Mouse (Mus musculus) stomach, embryonic 14.5 days (tissue): ENCODE measurements around the gene Eif4a3. TPM values are rescaled to one million over a fixed set of nuclear protein-coding genes. Genes with fewer than 3 reads are reported as not detected.
"Not testable (repeated sequence)": the region's sequence is repeated elsewhere in the genome, so short reads cannot be mapped to it uniquely, and the experiment has no call there.

Experiments used
- ATAC-seq: fragments of 200-750 bp; cut with Nextera tagmentation; 2 replicates; pipeline ENCODE4 v1.8.0; 2017; ENCODE audit warnings: low read depth, moderate TSS enrichment; ENCODE audit not compliant: insufficient number of reproducible peaks, insufficient read depth, low FRiP score
- H3K27ac ChIP-seq: fragments of 300-500 bp; sonication (generic); 2 replicates; pipeline ENCODE4 v1.5.1; 2014; ENCODE audit warnings: mild to moderate bottlenecking, low read length, moderate library complexity, mixed read lengths
- H3K27me3 ChIP-seq: fragments of 300-500 bp; sonication (generic); 2 replicates; pipeline ENCODE4 v1.6.1; 2014; ENCODE audit warnings: low read length, control low read depth, mixed read lengths; ENCODE audit not compliant: control insufficient read depth, insufficient read depth
- H3K36me3 ChIP-seq: fragments of 300-500 bp; sonication (generic); 2 replicates; pipeline ENCODE4 v1.6.1; 2014; ENCODE audit warnings: mild to moderate bottlenecking, control low read depth, low read length, moderate library complexity, mixed read lengths; ENCODE audit not compliant: control insufficient read depth, insufficient read depth
- H3K4me1 ChIP-seq: fragments of 300-500 bp; sonication (generic); 2 replicates; pipeline ENCODE4 v1.6.1; 2014; ENCODE audit warnings: low read length, control low read depth, mixed read lengths; ENCODE audit not compliant: control insufficient read depth, insufficient read depth
- H3K4me2 ChIP-seq: fragments of 300-500 bp; sonication (generic); replicated peaks from 2 replicates; pipeline ENCODE4 v1.6.1; 2014; ENCODE audit warnings: low read depth, low read length, control low read depth
- H3K4me3 ChIP-seq: fragments of 300-500 bp; sonication (generic); 2 replicates; pipeline ENCODE4 v1.5.1; 2014; ENCODE audit warnings: low read depth, low read length, control low read depth
- H3K9ac ChIP-seq: fragments of 300-500 bp; sonication (generic); replicated peaks from 2 replicates; pipeline ENCODE4 v1.6.1; 2014; ENCODE audit warnings: low read depth, mild to moderate bottlenecking, control low read depth, low read length, moderate library complexity, mixed read lengths
- H3K9me3 ChIP-seq: fragments of 300-500 bp; sonication (generic); 2 replicates; pipeline ENCODE4 v1.6.1; 2016; ENCODE audit warnings: low read depth, low read length, control low read depth; ENCODE audit not compliant: control insufficient read depth
- WGBS: fragments of 180-500 bp; shearing (Covaris S2); extraction: QIAGEN DNeasy Blood & Tissue Kit; methylation state at CpG from one replicate; pipeline ENCODE4 v1.1.7; 2014; 5-methylcytosine and 5-hydroxymethylcytosine counted together
- polyA plus RNA-seq: library from polyadenylated mRNA; unstranded; fragments of >200 nt; fragmentation: Nextera tagmentation; extraction: Ambion mirVana; gene quantifications from 2 replicates; pipeline ENCODE4 v1.2.1, GENCODE M21; 2014

The Eif4a3 gene
- polyA plus RNA-seq, 1 experiment from 2014 or later, result 363 TPM

DNA sequence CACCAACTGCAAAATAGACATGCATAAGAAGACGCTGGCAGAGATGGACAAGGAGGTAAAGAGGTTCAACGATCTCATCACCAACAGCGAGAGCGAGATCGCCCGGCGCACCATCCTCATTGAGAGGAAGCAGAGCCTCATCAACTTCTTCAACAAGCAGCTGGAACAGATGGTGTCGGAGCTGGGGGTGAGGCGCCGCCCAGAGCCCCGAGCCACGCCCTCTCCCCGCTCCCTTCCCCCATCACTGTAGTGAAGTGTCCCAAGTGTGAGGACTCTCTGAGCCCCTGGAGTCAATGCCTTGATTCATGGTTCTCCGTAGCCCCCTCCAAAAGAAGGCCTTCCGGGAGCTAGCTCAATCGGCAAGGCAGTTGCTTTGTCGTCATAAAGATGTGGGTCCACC is 48.9 kb downstream of the Eif4a3 start:
- Histone ChIP-seq H3K4me1 (0 out of 2 replicates have a peak, but pooled peaks cover 4% of the 10 kb centered on the region), H3K9ac (no peak overlapping the region), H3K36me3 (no peaks in the 10 kb centered on the region), H3K9me3 (no peaks in the 10 kb centered on the region), H3K4me3 (no peak overlapping the region), H3K27ac (no peak overlapping the region), H3K27me3 (no peaks in the 10 kb centered on the region), H3K4me2 (no peak overlapping the region)
- no peak for ATAC-seq
- 42% methylated on average over 17 of the region's 17 CpGs for WGBS

DNA sequence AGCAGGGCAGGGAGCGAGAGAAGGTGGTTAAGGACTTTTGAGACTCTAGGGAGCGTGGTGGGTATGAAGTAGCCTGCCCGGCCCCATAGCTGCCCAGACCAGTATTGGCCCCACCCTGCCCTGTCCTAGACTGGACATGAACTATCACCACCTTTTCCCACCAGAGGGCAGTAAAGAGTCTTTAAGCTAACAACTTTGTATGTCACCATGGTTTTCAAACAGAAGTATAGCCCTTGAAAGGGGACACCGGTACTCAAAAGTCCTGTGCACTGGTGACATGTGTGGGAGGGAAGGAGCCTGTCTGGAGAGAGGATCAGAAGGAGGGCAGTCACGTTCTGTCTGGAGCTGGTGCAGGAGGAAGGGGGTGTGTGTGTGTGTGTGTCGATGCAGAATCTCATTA is 50.9 kb downstream of the Eif4a3 start:
- no peaks in the 10 kb centered on the region for H3K9me3 ChIP-seq
- H3K9ac ChIP-seq, result no peak overlapping the region
- H3K4me2 ChIP-seq, result no peak overlapping the region
- ATAC-seq, result peak; percentile 62; the same call in 1 of the 2 replicates
- no peaks in the 10 kb centered on the region for H3K36me3 ChIP-seq
- WGBS, result 25% methylated on average over 6 of the region's 6 CpGs
- no peak overlapping the region for H3K27ac ChIP-seq
- H3K4me1 ChIP-seq, result 0 out of 2 replicates have a peak, but pooled peaks cover 4% of the 10 kb centered on the region
- H3K27me3 ChIP-seq, result no peaks in the 10 kb centered on the region
- H3K4me3 ChIP-seq, result no peak overlapping the region

DNA sequence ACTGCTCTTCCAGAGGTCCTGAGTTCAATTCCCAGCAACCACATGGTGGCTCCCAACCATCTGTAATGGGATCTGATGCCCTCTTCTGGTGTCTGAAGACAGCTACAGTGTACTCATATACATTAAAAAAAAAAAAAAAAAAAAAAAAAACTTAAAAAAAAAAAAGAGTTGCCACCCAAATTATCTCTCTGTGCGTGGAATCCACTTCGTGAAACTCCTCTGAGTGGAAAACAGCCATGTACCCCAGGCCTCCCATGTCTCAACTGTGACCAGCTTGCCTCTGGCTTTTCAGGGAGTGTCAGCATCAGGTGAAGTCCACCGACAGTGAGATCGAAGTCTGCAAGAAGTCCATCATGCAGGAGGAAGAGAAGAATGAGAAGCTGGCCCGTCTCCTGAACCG is 54.3 kb downstream of the Eif4a3 start:
- H3K4me3 ChIP-seq, H3K9me3 ChIP-seq, H3K9ac ChIP-seq, H3K4me1 ChIP-seq, ATAC-seq, H3K4me2 ChIP-seq, H3K36me3 ChIP-seq, H3K27ac ChIP-seq, H3K27me3 ChIP-seq: not testable (repeated sequence)
- WGBS, result 90% methylated on average over 6 of the region's 6 CpGs

- H3K4me3 ChIP-seq, result no peak overlapping the region
- H3K9me3 ChIP-seq, result no peaks in the 10 kb centered on the region
- H3K27me3 ChIP-seq, result no peaks in the 10 kb centered on the region
- H3K36me3 ChIP-seq, result no peaks in the 10 kb centered on the region
- peaks cover 7% of the 10 kb centered on the region; the same call in 1 of the 2 replicates for H3K4me1 ChIP-seq
- 79% methylated on average over 12 of the region's 12 CpGs for WGBS
- no peak for ATAC-seq
- H3K9ac ChIP-seq, result no peak overlapping the region
- H3K4me2 ChIP-seq, result peak overlapping the region; percentile 56; the same call in 1 of the 2 replicates
- H3K27ac ChIP-seq, result no peak overlapping the region
Measured at GRCm38 (mm10) chr11:119239480-119239879, 60.4 kb downstream of the Eif4a3 start.

Other genes with a start within 250 kb of the Eif4a3 start
- 7.0 and 8.2 TPM in 2 replicates for gene Cbx4, start 213.9 kb downstream of the Eif4a3 start, polyA plus RNA-seq
- gene Tbc1d16, start 71.6 kb downstream of the Eif4a3 start, polyA plus RNA-seq, result 14.8 and 15.9 TPM in 2 replicates
- 4.1 and 4.3 TPM in 2 replicates for gene Ccdc40, start 71.5 kb downstream of the Eif4a3 start, polyA plus RNA-seq
- 50.3 and 55.8 TPM in 2 replicates for gene Gaa, start 32.2 kb downstream of the Eif4a3 start, polyA plus RNA-seq
- gene Card14, start 7.7 kb upstream of the Eif4a3 start, polyA plus RNA-seq, result 0.34 and 0.38 TPM in 2 replicates
- 5.8 and 8.8 TPM in 2 replicates for gene Sgsh, start 55.4 kb upstream of the Eif4a3 start, polyA plus RNA-seq
- gene Slc26a11, start 55.5 kb upstream of the Eif4a3 start, polyA plus RNA-seq, result 9.0 and 11.8 TPM in 2 replicates
- 11.1 and 13.5 TPM in 2 replicates for gene Rnf213, start 93.0 kb upstream of the Eif4a3 start, polyA plus RNA-seq
- gene Endov, start 191.3 kb upstream of the Eif4a3 start, polyA plus RNA-seq, result 15.7 and 17.0 TPM in 2 replicates
- gene Nptx1, start 247.7 kb upstream of the Eif4a3 start, polyA plus RNA-seq, result 0.29 and 0.59 TPM in 2 replicates